Mouse (Mus musculus): ENCODE data around the gene Gal3st2c.
"Not testable (repeated sequence)": the region's sequence is repeated elsewhere in the genome, so short reads cannot be mapped to it uniquely, and the experiment has no call there.

Gene Gal3st2c

DNA sequence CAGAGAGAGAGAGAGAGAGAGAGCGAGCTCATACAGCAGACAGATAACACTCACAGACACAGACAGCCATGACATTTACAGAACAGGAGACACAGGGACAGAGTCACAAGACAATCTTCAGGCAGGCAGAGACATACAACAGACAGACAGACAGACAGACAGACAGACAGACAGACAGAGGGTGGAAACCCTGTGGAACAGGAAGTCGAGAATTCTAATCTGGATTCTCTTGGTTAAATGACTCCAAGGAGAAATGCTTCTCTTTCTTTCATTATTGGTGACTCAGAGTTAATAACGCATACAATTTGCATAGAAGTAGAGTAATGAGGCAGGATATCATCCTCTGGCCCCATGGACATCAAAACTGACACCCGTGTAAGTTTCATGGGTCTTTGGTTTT is 56.2 kb downstream of the Gal3st2c start:
- DNase-seq (ENCODE audit: low spot score in 2 of 2): no peak

DNA sequence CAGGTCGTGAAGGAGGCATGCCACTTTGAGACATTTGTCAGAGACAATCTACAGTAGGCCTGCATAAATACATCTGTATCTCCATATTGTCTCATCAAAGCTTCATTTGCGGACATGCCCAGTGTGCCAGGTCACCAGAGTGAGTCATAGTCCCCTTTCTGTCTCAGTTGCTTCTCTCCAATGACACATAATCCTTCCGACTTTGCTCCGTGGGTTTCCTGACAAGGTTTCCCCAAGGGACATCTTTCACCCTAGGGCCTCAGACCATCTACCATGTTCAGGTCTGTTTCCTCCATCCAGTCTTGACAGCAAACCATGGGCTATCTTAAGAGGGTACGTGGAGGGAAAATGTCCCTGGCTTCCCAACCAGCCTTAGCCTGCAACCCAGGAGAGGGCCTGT is 60.8 kb downstream of the Gal3st2c start:
- DNase-seq (ENCODE audit: low spot score in 2 of 2): no peak

DNA sequence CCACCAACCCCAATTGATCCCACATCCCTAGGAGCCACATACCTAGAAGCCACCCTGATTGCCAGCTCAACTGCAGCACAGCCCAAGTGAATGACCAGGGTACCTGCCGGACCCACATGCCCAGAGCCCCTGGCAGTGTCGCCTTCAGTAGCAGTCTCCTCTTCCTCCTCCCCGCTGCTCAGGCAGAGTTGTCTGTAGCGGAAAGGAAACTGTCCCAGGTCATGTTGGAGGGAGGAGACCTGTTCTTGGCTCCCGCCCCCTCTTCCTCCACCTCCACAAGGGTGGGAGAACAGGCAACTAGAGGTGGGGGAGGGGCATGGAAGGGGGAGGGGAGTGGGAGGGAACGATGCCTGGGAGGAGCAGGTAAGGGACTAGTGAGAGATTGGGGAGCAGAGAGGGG is 62.1 kb downstream of the Gal3st2c start, which contains the start of gene Pdcd1:
Pdcd1 (minus strand) TSS at position 181 of the 400 bp plus-strand sequence.
- no peak for DNase-seq (ENCODE audit: low spot score in 2 of 2)

DNA sequence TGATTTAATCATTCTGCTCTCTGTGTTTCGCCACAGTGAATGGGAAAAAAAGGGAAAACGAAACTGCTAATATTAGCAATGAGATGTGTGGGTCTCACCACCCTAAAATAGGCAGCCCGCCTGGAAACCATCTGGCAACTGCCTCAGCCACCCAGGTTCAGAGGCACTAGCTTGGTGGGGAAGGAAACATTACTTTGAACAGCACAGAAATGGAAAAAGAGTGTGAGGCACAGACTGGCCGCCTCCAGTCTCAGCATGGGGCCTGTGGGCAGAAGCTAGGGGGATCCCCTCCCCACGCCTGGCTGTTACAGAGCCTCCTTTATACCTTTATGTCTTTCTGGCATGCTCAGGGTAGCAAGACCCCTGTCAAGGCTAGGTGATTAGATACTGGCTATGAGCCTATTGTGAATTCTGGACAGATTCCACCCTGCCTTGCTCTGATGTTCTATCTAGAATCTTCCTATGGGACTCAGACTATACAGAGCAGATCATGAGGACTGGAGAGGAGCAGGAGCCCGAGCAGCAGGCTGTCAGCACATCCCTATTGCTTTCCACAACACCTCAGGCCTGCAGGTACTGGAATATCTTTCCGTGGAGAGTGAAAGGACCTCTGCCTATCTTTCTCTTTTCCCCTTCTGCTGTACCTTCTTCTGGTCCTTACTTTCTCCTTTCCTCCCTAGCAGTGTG is 63.4 kb downstream of the Gal3st2c start:
- peak; percentile 75 to 87 for DNase-seq (ENCODE audit: low spot score in 2 of 2)

GRCm38 (mm10) chr1:94054481-94054880 is 64.2 kb downstream of the Gal3st2c start:
- DNase-seq (ENCODE audit: low spot score in 2 of 2): no peak

DNA sequence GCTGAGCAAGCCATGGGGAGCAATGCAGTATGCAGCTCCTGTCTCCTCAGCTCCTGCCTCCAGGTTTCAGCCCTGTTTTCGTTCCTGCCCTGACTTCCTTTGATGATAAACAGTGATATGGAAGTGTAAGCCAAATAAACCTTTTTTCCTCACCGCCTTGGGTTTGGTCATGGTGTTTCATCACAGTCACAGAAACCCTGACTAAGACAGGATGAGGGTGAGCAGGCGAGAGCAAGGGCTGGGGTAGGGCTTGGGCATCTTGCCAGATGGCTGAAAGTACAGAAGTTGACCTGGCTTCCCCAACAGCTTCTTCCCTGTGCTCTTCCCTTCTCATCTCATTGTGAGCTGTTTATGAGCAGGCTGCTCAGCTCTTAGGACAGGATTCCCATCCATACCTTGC is 65.7 kb downstream of the Gal3st2c start:
- DNase-seq (ENCODE audit: low spot score in 2 of 2): peak in 1 of 2 experiments; percentile 39

- no peak for DNase-seq (ENCODE audit: low spot score in 2 of 2)
These were observed 67.1 kb downstream of the Gal3st2c start for GRCm38 (mm10) chr1:94057401-94057800.

GRCm38 (mm10) chr1:94058281-94058680 is 68.0 kb downstream of the Gal3st2c start:
- not testable (repeated sequence) for DNase-seq (ENCODE audit: low spot score in 2 of 2)

Measured in left cerebral cortex, adult 9 months (tissue).